Mouse (Mus musculus) inflammation-experienced regulatory T-cells (primary cell): ENCODE measurements around the gene Ankk1. TPM values are rescaled to one million over a fixed set of nuclear protein-coding genes. Genes with fewer than 3 reads are reported as not detected.

ENCODE experiments used
- polyA plus RNA-seq, 2 experiments: library from polyadenylated mRNA; unstranded; fragments of 100-300 nt; shearing (Covaris generic); gene quantifications; one replicate each; pipeline ENCODE4 v1.2.1; 2017

The Ankk1 gene
- under 1 TPM; 0.10 to 0.28 TPM for polyA plus RNA-seq

GRCm38 (mm10) chr9:49426921-49427320, at the start of gene Ankk1:
Gene Ankk1 (minus strand): TSS chr9:49427021.

Other genes starting within 250 kb of the Ankk1 start
- not detected for gene Gm4894, start 176.5 kb downstream of the Ankk1 start, polyA plus RNA-seq
- not detected for gene Drd2, start 86.4 kb downstream of the Ankk1 start, polyA plus RNA-seq
- under 1 TPM in 1 of 2 experiments, not detected in 1; 0.97 TPM for gene Ttc12, start 59.2 kb upstream of the Ankk1 start, polyA plus RNA-seq